Mouse (Mus musculus): ENCODE results near the gene Sarm1.

GRCm38 (mm10) chr11:78540358-78540757, 42.8 kb upstream of the Sarm1 start:
- TF ChIP-seq CTCF (IDR thresholded peaks at IDR 0.05; ENCODE audit: borderline replicate concordance, control insufficient read depth, extremely low read depth, insufficient read depth, low read length, poor library complexity) = no peak
- no peak for TF ChIP-seq POLR2A (IDR thresholded peaks at IDR 0.05; ENCODE audit: control insufficient read depth, extremely low read depth, insufficient read depth, low read length, poor library complexity)

Measured in thymus, adult 2 months (tissue).